Mouse (Mus musculus) gastrocnemius, adult 8-10 months (tissue): ENCODE data around the gene Raf1. TPM values are rescaled to one million over a fixed set of nuclear protein-coding genes. Genes with fewer than 3 reads are reported as not detected.

Experiments used
- DNase-seq, 2 experiments: peaks; one replicate each; pipeline ENCODE4 v3.0.0; 2022; ENCODE audit warnings: low spot score in 2 of 2
- total RNA-seq, 4 experiments: library from RNA; stranded (reverse); gene quantifications; 2 replicates each; pipeline ENCODE4 v1.2.4; 2022

Raf1 gene
- total RNA-seq, 4 experiments from 2014 or later, result 113 to 132 (median 118) TPM

DNA sequence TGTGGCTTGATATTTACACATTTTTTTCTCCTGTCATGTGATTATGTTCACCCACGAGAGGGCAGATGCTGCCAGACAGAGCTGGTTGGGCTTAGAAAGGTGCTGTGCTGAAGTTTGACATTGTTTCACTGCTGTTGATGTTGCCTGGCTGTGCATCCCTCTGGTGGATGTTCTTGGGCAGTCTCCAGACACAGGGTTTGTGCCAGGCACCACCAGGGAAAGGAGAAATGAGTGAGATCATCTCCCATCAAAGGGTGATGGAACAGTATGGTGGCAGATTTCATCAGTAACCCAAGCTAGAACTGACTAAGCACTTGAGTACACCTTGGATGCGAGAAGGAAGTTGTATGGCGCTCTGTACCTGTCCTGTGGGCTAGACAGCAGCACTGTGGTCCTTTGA is 60.5 kb downstream of the Raf1 start:
- DNase-seq, result no peak

DNA sequence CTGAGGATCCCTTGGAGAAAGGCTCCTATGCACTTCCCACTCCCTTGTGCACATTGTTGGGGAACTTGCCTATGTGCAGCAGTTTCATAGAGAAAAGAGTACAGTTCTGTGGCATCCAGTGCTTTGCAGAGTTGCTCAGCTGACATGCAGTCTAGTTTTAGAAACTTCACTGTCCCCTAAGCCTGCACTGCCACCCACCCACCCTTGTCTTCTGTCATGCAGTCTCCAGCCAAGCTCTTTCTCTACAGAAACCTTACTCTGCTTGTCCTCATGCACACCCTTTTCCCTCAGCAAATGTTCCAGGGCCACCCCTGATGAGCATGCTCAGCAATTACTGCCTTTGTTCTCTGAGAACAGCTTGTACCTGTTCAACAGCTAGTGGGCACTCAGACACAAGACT is 62.6 kb downstream of the Raf1 start:
- DNase-seq, result no peak

DNA sequence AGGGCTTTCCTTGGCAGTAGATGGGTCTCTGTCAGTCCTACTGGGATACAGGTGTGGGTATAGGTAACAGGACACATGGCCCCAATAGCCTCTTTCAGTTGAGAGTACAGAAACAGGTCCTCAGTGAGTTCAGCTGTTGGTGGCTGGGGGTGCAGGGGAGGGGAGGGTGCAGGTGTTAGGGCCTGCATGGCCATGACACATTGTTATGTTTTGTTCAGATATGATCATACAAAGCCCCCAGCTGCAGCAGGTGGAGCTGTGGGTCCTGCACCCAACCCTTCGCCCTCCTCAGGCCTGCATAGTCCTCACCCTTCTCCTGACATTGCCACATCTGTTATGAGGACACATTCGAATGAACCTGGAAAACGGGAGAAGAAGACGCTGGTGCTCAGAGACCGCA is 66.1 kb downstream of the Raf1 start:
- DNase-seq, result no peak

DNA sequence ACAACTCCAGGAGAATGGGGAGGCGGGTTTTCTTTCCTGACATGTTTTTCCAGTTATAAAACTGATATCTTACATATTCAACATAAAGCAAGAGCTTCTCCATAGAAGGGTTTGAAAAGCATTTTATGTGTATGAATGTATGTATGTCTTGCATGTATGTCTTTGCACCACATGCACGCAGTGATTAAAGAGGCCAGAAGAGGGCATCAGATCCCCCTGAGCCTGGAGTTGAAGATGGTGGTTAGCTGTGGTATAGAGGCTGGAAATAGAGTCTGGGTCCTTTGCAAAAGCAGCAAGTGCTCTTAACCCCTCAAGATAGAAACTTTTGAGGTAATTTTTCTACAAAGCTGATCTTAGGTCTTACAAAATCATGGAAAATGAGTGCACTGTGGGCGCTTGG is 67.3 kb downstream of the Raf1 start:
- no peak for DNase-seq

DNA sequence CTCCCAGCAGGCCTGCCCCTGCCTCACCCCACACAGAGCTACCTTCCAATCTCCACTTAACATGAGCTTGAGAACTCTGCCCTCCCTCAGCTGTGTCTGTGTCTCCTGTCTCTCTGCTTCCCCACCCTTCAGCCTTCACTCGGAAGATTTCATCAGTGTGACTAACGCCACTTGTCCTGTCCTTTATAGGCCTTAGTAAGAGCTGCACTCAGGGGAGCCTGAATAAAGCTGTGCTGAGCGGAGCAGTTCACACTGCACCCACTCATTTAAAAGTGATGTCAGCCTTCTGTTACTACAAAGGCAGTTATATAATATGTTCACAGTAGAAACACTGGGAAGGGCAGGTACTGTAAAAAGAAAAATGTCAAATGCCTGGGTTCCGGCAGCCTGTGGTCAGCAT is 69.0 kb downstream of the Raf1 start:
- DNase-seq, result no peak

DNA sequence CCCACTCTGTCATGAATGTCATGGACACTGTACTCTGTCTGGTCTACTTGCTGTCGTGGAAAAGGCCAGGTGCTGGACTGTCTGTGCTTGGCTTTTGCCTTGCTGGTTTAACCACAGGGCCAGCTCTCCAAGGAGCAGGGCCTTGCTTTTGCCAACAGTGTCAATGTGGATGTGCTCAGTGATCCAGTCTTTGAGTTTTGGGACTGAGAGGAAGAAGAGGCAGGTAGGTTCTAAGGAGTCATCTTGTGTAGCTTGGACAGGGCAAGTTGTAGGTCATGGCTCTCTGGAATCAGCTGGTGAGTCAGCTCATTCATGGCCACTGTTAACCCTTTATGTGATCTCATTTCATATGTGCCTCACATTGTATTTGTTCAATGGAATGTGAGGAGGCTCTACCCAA is 70.0 kb downstream of the Raf1 start:
- no peak for DNase-seq

DNA sequence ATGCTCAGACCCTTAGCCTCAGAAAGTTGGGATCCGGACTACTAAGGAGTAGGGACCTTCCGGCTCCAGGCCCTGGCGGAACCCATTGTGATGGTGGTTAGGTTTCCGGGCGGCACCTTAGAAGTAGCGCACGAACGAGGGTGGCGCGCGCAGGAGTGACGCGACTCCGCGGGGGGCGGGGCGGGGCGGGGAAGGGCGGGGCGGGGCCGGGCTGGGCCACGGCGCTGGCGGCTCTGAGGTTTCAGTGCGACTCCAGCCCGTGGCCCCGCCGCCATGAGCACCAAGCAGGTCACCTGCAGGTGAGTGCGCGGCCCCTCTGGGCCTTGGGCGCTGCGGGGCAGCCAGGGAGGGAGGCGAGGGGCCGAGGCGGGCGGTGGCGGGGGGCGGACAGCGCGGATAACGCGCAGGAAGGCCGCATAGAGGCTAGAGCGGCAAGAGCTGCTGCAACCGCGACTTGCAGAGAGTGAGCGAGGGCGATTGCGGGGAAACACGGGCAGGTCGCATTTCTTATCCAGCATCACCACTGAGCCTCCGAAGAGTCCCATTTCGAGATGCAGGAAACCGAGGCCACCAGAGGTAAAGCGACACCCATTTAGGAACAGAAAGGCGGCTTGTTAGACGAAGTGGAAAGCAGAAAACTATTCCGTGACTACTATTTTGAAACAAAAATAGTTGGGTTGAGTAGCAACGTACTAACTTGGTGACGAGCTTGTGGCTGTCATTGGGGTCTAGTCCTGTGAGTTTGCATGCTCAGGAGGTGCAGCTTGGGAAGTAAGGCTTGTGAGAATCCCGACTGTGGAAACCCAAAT is 74.5 kb downstream of the Raf1 start, which contains the start of gene Mkrn2:
Mkrn2 (plus strand) TSS at position 188 of the 809 bp plus-strand sequence.
- peak; percentile 66 to 73 for DNase-seq

DNA sequence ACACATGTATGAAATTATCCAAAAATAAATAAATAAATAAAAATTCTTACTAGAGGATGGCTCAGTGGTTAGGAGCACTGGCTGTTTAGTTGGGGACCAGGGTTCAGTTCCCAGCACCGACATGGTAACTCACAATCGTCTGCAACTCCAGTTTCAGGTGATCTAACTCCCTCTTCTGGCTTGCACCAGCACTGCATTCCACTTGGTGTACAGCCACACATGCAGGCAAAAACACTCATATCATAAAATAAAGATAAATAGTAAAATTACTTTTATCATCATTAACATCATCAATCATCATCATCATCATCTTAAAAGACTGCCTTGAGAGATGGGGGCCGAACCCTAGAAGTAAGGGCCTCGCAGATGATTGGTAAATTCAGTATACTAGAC is 75.1 kb downstream of the Raf1 start:
- DNase-seq, result no peak

DNA sequence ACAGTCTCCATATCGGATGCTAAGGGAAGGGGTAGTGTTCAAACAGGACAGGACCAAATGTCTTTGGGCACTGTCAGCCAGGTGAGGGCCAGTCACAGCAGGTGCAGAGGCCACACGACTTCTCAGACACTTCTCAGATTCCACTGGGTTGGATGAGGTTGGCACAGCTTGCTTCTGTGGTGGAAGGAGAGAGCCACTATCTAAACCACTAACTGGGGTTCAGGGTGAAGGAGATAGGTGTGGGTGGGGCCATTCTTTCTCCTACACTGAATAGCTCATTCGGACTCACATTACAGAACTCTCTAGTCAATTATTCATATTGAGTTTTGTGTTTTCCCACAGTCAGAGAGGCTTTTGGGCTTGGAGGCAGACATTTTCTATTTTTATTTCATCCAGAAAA is 80.8 kb downstream of the Raf1 start:
- DNase-seq, result no peak

DNA sequence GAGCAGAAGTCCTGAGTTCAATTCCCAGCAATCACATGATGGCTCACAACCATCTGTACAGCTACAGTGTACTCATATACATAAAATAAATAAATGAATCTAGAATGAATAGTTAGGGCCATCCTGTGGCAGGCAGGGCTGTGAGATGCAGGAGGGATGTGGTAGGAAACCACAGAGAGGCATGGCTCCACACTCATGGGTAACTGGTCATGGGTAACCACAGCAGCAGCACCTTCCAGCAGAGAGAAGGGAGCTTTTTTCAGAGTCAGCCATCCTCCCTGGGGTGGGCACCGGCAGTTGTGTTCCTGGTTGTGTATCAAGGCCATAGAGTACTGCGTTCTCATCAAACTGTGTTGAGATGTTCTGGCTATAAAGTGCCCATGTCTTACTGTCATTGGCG is 82.0 kb downstream of the Raf1 start:
- no peak for DNase-seq

DNA sequence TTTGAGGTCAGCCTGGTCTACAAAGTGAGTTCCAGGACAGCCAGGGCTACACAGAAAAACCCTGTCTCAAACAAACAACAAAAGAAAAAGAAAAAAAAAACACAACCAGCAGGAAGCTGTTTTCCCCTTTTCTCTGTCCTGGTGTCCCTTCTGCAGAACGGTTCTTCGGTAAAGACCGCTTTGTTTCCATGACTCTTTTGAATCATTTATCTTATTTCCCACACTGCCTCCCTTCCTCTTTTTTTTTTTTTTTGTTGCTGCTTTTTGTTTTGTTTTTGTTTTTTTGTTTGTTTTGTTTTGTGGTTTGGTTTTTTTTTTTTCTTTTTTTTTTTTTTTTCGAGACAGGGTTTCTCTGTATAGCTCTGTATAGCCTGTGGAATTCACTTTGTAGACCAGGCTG is 83.2 kb downstream of the Raf1 start:
- DNase-seq, result no peak

DNA sequence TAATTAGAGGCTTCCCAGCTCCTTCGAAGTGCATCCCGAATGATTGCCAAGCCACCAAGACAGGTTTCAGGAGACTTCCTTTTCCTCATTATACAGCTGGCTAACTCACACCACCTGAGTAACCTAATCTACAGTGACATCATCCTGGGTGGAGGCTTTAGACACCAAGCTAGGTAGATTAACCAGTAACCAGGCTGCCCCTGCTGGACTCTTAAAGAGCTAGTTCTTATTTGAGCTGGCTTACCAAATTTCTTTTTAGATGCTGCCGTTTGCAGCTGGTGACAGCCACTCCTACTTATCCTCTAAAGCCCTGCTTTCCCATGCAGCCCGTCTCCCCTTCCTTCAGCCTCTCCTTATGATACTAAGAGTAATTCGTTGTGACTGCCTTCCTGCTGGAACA is 84.0 kb downstream of the Raf1 start, which contains the start of gene Mkrn2os:
Mkrn2os (minus strand) TSS at position 119 of the 400 bp plus-strand sequence.
- DNase-seq, result no peak

DNA sequence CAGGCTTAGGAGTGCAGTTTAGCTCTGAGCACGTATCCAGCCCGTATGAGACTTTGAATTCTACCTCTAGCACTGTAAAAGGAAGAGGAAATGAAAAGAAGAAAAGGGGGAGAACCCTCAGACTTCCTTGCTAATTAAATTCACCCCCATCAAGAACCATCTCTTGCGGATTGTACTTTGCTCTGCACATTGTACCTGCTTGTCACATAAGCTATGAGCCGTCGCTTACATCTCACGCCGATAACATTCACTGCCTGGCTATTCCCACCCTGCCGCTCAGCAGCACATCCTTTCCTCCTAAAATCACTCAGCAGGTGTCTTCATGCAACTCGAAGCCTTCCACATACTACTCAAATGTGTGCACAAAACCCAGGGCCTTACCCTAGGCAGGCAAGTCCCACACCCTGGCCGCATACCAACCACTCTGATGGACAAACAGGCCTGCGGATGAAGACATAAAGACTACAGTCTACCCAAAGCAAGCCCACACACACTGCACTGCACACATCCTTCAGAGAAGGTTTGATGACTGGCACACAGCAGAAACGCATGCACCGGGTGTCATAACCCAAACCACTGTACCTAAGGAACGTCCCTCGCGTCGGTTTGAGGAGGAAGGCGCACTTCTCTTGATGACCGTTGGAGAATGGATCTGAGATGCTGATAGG is 84.6 kb downstream of the Raf1 start:
- no peak for DNase-seq

DNA sequence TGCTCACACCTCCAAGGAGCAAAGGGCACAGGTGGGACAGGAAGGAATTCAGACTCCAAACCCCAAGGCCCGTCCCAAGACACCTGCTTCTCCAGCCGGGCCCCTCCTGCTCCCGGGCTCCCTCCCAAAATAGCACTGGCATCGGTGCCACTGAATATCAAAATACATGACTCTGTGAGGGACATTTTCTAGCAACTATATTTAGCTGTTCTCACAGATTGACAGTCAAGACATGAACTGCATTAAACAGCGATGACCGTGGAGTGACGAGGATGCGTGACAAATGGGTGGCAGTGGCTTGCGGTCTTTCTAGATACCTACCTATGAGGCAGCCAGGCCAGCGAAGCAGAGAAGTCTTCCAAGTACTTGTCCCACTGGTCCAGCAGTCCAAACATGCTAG is 90.1 kb downstream of the Raf1 start:
- peak; percentile 52 to 68 for DNase-seq

DNA sequence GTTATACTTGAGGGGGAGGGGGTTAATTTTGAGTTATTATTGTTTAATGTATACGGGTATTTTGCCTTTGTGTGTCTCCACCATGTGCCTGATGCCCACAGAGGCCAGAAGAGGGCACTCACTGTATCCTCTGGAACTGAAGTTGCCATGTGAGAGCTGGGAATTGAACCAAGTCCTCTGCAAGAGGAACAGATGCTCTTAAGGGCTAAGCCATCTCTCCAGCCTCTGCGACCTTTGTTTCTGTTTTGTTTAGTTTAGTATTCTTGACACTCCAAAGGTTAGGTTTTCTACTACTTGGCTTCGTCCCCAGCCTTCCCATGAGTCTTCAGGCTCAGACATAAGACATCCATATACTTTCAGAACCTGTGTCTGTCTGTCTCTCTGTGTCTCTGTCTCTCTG is 92.3 kb downstream of the Raf1 start:
- no peak for DNase-seq

DNA sequence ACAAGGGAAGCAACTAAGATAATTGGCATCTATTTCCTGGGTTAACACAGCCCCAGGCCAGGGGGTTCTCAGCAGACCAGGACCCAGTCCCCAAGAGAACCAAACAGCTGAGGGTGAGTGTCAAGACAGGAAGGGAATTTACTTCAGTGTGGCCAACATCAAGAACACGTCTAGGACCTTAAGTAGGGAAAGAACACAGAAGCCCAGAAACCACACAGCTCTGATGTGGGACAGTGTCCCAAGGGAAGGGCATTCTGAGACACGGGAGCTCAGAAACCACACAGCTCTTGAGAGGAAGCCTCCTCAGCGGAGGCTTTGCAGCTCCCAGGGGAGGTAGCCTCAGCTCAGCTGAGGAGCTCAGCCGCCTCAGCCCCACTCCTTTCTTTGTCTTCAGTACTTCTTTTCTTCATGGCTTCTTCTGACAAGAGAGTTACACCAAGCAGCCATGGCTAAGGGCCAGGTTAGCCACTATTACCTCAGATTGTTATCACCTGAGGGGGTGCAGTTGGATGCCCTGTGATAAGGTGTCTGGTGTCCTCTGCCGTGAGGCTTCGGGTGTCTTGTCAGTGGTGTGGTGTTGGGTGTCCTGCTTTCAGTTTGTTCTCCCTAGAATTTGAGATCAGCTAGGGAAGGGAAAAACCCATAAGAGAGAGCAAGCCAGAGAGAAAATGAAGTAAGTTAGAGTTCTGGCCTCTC is 92.9 kb downstream of the Raf1 start:
- no peak for DNase-seq

DNA sequence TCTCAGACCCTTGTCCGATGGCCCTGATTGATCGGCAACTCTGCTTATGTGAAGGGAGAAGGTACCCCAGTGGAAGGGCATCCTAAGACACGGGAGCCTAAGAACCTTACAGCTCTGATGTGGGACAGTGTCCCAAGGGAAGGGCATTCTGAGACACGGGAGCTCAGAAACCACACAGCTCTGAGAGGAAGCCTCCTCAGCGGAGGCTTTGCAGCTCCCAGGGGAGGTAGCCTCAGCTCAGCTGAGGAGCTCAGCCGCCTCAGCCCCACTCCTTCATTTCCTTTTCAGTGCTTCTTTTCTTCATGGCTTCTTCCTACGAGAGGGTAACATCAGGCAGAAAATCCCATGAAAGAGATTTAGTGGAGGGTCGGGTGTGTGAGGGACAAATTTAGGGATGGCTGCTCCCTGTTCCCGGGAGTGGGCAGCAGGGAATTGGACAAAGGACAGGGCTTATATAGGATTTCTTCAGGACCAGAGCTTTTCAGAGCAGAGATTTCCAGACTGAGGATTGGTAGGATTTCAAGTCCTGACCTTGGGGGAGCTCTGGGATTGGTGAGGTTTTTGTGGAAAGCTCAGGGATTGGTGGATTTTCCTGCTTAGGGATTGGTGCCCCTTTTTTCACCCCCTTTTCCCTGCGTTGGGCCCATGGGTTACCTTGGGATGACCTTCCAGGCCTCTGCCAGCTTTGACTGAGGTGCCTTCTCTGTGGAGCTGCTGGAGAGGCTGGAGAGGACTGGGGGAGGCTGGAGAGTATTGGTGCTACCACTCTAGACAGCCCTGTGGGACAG is 93.9 kb downstream of the Raf1 start:
- DNase-seq, result no peak

DNA sequence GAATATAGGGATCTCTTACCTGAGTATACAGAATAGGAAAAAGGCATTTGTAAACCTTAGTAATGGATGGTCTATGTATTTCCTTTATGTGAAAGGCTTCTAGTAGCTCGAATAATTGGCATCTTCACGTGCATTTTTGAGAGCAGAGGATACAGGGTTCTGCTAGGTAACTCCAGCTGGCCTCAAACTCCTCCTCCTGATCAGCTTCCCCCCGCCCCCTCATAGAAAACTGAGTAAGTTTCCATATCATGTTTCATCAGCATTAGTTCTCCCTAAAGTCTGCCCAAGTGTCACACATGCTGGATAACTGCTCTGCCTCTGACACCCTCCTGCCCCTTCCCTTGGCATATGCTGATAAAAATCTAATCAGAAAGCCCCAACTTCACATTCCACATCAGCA is 95.6 kb downstream of the Raf1 start:
- no peak for DNase-seq

DNA sequence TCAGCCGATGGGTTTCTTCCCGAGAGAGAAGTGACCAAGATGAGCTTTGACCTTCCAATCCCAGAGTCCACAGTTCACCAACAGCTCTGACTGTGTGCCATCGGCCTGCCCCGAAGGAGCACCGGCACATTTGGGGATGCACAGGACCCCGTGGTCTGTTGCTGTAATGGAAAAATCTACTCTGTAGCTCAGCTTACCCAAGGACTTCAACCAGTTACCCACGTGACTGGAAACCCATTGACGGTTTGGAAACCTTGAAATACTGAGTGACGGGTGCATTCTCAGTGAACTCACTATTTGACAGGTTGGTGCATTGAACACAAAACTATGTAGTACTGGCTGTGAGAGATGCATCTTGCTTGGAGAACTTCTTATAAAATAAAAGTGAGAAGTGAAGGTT is 98.5 kb downstream of the Raf1 start:
- no peak for DNase-seq

DNA sequence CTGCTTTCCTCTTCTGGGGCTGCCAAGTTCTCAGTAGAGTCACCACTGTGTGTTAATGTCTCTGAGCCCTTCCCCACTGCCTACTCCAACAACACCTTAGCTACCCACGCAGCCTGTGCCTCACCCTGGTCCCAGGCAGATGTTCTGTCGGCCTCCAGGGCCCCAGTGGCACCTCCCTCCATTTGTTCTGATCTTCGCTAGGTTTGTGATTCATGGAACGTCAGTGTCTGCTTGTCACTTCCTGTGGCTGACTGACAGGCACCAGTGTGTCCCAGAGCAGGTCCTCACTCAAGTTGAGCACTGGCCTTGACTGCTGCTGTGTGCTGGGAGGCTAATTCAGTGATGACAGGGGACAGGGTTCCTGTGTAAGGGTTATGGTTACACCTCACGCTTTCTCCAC is 99.0 kb downstream of the Raf1 start:
- no peak for DNase-seq

DNA sequence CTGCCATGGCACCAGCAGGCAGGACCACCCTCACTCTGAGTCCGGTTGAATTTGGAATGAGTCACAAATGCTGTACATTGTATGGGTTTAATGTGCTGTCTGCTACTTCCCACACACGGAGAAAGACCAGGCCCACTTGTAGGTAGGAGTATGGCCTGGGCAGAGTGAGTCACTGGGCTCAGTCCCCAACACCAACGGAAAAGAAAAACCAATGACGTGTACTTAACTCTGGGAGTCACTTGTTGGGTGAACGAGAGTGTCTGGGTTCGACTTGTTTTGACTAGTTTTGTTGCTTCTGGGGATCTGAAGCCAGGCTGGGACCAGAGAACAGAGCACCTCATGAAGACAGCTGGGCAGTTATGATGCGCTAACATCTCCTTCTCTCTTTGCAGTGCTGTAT is 102.3 kb downstream of the Raf1 start:
- DNase-seq, result no peak
